Mouse (Mus musculus) spleen, adult 2 months (tissue): Measurements from ENCODE around the gene Wwox. TPM values are rescaled to one million over a fixed set of nuclear protein-coding genes. Genes with fewer than 3 reads are reported as not detected.
A peak's percentile ranks its signal among the peaks of the same experiment; 100 is the strongest.

ENCODE experiments used
- DNase-seq, 2 experiments: peaks; one replicate each; pipeline versions ENCODE4 v3.0.0 to v3.0.0-alpha.2; 2012 to 2021; ENCODE audit warnings: low spot score in 2 of 2, low read depth in 1 of 2
- H3K27ac ChIP-seq: fragments of 200-500 bp; 2 replicates; pipeline ENCODE4 v1.5.1; 2012; ENCODE audit warnings: low read length, inconsistent platforms; ENCODE audit not compliant: insufficient read depth
- H3K27me3 ChIP-seq: fragments of 200-500 bp; 2 replicates; pipeline ENCODE4 v1.6.1; 2012; ENCODE audit warnings: mild to moderate bottlenecking, moderate library complexity, low read length, inconsistent platforms; ENCODE audit not compliant: control insufficient read depth, insufficient read depth
- H3K36me3 ChIP-seq: fragments of 200-500 bp; 2 replicates; pipeline ENCODE4 v1.6.1; 2012; ENCODE audit warnings: mild to moderate bottlenecking, low read length, inconsistent platforms; ENCODE audit not compliant: control insufficient read depth, insufficient read depth
- H3K4me1 ChIP-seq: fragments of 200-500 bp; 2 replicates; pipeline ENCODE4 v1.6.1; 2011; ENCODE audit warnings: inconsistent platforms; ENCODE audit not compliant: control insufficient read depth, insufficient read depth, insufficient read length
- H3K4me3 ChIP-seq: fragments of 200-500 bp; 2 replicates; pipeline ENCODE4 v1.5.1; 2011; ENCODE audit warnings: mild to moderate bottlenecking, inconsistent platforms; ENCODE audit not compliant: insufficient read depth, insufficient read length; ENCODE audit errors: extremely low read depth
- CTCF ChIP-seq: fragments of 200-500 bp; IDR thresholded peaks from 2 replicates; pipeline ENCODE4 v1.5.1; 2011; ENCODE audit warnings: mild to moderate bottlenecking, inconsistent platforms; ENCODE audit not compliant: insufficient read depth, insufficient read length, insufficient replicate concordance; ENCODE audit errors: extremely low read depth
- POLR2A ChIP-seq: fragments of 200-500 bp; IDR thresholded peaks from 2 replicates; pipeline ENCODE4 v1.6.1; 2011; ENCODE audit warnings: low read depth, low read length, inconsistent platforms
- WGBS: fragments of 180-500 bp; shearing (Covaris S2); methylation state at CpG from one replicate; pipeline ENCODE4 v1.1.7; 2018; 5-methylcytosine and 5-hydroxymethylcytosine counted together
- polyA plus RNA-seq: library from polyadenylated mRNA; depleted of rRNA; stranded (reverse); fragments of >200 nt; gene quantifications from 2 replicates; pipeline ENCODE4 v1.2.3, GENCODE M21; 2012

Wwox gene
- polyA plus RNA-seq, 1 experiment: 3.8 TPM

- Histone ChIP-seq H3K27me3 (no peaks in the 10 kb centered on the region), H3K27ac (no peak overlapping the region), H3K4me3 (no peak overlapping the region), H3K36me3 (no peaks in the 10 kb centered on the region), H3K4me1 (no peaks in the 10 kb centered on the region)
- TF ChIP-seq POLR2A (no peak), CTCF (peak; percentile 15; the same call in 1 of the 2 replicates)
- WGBS: 76% methylated on average over 7 of the region's 7 CpGs
- no peak for DNase-seq
These were observed 110.6 kb downstream of the Wwox start for GRCm38 (mm10) chr8:114550029-114550428.

GRCm38 (mm10) chr8:114552606-114553005 is 113.2 kb downstream of the Wwox start:
- TF ChIP-seq POLR2A (no peak), CTCF (no peak)
- no peak for DNase-seq
- no peaks in the 10 kb centered on the region for H3K4me1 ChIP-seq
- H3K27me3 ChIP-seq: no peaks in the 10 kb centered on the region
- WGBS: 79% methylated on average over 3 of the region's 3 CpGs
- H3K36me3 ChIP-seq: no peaks in the 10 kb centered on the region
- H3K27ac ChIP-seq: no peak overlapping the region
- no peak overlapping the region for H3K4me3 ChIP-seq

- 91% methylated on average over 15 of the region's 15 CpGs for WGBS
- no peak overlapping the region for H3K27ac ChIP-seq
- no peaks in the 10 kb centered on the region for H3K4me1 ChIP-seq
- no peak overlapping the region for H3K4me3 ChIP-seq
- no peak for DNase-seq
- H3K36me3 ChIP-seq: no peaks in the 10 kb centered on the region
- no peak for TF ChIP-seq POLR2A
- no peak for TF ChIP-seq CTCF
- H3K27me3 ChIP-seq: no peaks in the 10 kb centered on the region
These were observed 115.5 kb downstream of the Wwox start for GRCm38 (mm10) chr8:114554966-114555365.

GRCm38 (mm10) chr8:114555491-114556202 is 116.2 kb downstream of the Wwox start:
- no peak overlapping the region for H3K27ac ChIP-seq
- H3K27me3 ChIP-seq: no peaks in the 10 kb centered on the region
- TF ChIP-seq CTCF: no peak
- no peak for TF ChIP-seq POLR2A
- no peaks in the 10 kb centered on the region for H3K36me3 ChIP-seq
- whole genome bisulfite sequencing: 91% methylated on average over 6 of the region's 6 CpGs
- DNase-seq: no peak
- H3K4me1 ChIP-seq: no peaks in the 10 kb centered on the region
- H3K4me3 ChIP-seq: no peak overlapping the region

GRCm38 (mm10) chr8:114561191-114561590 is 121.7 kb downstream of the Wwox start:
- Histone ChIP-seq H3K4me3 (no peak overlapping the region), H3K4me1 (no peaks in the 10 kb centered on the region), H3K36me3 (no peaks in the 10 kb centered on the region), H3K27ac (no peak overlapping the region), H3K27me3 (no peaks in the 10 kb centered on the region)
- no peak for DNase-seq
- TF ChIP-seq CTCF: no peak
- no peak for TF ChIP-seq POLR2A
- 95% methylated on average over 8 of the region's 8 CpGs for WGBS

- Histone ChIP-seq H3K36me3 (no peaks in the 10 kb centered on the region), H3K27ac (no peak overlapping the region), H3K4me3 (no peak overlapping the region), H3K27me3 (no peaks in the 10 kb centered on the region), H3K4me1 (no peaks in the 10 kb centered on the region)
- TF ChIP-seq CTCF: no peak
- no peak for TF ChIP-seq POLR2A
- 96% methylated on average over 13 of the region's 13 CpGs for WGBS
- no peak for DNase-seq
These were observed 123.0 kb downstream of the Wwox start for GRCm38 (mm10) chr8:114562486-114562885.

- H3K4me3 ChIP-seq: no peak overlapping the region
- H3K36me3 ChIP-seq: no peaks in the 10 kb centered on the region
- 96% methylated on average over 7 of the region's 7 CpGs for WGBS
- H3K4me1 ChIP-seq: no peaks in the 10 kb centered on the region
- no peak for DNase-seq
- no peak overlapping the region for H3K27ac ChIP-seq
- H3K27me3 ChIP-seq: no peaks in the 10 kb centered on the region
- TF ChIP-seq POLR2A (no peak), CTCF (no peak)
These were observed 123.9 kb downstream of the Wwox start for GRCm38 (mm10) chr8:114563361-114563760.
